Mouse (Mus musculus) spleen, postnatal 14 days (tissue): ENCODE measurements around the gene Chit1.

ENCODE experiments used
- DNase-seq, 2 experiments: peaks; one replicate each; pipeline ENCODE4 v3.0.0; 2021 to 2022; ENCODE audit warnings: low spot score in 2 of 2

Gene Chit1

DNA sequence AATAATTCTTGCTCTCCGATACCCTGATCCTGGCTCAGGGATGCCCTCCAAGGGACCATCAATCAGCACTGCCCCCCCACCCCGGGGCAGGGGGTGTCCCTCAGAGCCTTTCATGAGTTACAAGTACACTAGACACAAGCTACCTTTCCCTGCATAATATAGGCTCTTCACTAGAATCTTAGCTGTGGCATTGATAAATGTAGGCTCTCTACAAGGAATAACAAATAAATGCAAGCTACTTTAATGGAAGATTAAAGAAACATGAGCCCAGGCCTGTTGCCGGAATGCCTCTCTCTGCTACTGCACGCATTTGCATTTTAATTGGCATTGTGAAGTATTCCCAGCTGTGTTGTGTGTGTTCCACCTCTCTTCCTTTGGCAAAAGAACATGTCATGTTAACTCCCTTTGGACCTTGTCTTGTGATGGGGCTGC, 31.3 kb downstream of the Chit1 start:
- DNase-seq = no peak

DNA sequence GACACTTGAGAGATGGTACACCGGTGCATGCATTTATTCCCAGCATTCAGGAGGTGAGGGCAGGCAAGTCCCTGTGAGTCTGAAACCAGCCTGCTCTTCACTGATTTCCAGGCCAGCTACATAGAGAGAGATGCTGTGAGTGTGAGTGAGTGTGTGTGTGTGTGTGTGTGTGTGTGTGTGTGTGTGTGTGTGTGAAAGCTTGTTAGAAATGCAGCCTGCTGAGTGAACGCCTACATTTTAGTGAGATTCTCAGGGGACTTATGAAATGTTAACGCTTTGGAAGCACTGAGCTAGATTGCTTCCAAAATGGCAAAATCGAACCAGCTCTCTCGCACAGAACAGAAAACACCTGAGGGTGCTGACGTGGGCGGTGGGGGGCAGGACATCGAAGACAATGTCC, 35.0 kb downstream of the Chit1 start:
- no peak for DNase-seq

DNA sequence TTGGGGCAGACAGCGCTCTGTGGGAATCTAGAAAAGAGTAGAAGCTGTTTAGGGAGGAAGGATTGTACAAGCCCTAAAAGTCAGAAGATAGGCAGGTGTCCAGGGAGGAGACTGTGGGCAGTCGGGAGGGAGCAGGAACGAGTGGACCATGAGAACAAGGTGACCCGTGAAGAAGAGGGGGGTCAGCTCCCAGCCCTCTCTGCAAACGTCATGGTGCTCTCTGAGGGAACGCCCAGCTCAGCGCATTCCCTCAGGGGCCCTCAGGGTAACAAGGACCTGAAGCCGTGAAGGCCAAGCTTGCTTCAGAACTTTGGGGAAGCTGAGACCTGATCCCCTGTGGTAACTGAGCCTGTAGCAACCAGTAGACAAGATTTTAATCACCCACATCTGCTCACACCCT, 39.0 kb downstream of the Chit1 start:
- DNase-seq = no peak

DNA sequence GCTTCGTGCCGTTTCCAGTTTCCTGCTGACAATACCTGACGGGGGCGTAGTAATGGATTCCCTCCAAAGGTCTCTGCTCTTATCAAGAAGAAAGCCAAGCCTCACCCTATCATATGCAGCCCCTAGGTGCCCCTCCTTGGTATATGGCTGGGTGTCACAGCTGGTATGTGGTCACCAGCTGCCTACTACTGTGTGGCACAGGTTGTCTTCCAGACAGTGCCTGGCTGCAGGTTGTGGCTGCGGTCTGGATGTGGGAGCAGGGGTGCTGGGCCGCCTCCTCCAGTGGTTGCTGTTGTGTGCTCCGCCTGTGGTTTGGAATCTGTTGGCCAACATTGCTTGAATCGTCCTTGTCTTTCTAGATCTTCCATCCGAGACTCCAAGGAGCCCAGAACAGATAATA, 39.7 kb downstream of the Chit1 start:
- DNase-seq = no peak

DNA sequence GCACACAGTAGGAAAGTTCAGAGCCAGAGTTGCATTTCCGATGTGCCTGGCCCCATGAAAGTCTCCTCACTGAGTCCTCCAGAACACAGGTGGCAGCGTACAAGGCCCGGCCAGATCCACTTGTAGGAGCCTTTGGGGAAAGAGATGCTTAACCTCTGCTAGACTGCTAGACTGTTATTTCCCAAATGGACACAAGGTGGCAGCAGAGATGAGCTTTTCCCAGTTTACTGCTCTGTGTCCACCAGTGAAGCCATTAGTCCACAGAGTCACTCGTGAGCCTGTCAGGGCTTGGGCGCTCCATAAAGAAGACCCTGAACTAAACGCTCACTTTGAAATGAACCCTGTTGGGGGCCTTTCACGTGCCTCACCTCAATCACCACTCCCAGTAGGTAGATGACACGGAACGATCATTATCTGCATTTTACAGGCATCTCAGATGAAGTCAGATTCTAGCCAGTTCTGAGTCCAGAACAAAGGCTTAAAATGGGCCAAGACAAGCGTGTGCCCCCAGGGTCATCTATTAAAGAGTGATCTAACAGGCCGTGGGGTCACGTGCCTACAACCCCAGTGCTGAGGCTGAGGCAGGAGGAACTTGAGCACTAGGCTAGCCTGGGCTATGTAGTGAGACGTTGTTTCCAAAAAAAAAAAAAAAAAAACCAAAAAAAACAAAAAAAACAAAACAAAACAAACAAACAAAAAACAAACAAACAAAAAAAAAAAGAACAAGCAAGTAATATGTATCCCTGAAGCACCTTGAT, 40.8 kb downstream of the Chit1 start:
- DNase-seq = peak; percentile 20 to 61

DNA sequence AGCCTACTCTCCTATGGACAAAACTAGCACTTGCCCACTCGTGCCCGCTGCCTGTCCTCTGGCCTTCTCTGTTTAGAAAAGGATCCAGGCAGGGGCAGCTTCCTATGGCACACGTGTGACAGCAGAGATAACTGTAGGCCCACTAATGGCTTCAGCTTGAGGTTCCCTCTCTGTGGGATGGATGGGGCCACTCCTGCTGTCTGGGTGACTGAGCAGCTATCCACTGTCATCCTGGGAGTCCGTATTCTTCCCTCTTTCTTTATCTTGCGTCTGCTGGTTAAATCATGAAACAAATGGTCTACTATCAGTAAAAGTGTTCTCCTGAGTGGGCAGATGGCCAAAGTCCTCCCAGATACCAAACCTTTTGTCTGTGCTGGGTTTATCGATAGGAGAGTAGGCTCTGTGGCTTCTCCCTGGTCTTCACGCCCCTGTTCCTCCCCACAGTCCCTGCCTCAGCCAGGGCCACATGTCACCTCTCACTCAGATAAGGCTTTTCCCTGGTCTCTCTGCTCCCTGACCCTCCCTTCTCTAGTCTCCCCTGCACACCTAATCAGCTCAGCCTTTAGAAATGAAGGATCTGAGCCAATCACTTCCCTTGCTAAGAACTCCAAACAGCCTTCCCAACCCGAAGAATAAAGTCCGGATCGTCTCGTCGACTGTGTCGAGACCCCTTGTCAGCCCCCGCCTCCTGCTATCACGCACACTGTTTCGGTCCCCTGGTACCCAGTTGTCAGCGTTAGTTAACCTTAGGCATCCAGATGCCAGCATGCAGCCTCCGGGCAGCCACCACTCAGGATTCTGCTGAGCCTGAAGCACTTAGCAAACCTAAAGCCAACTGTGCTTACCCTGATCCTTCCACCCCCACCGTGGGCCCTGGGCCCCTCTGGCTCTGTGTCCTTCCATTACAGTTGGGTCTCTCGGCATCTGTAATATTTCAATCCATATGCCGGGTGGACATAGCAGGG, 41.9 kb downstream of the Chit1 start:
- DNase-seq = no peak

DNA sequence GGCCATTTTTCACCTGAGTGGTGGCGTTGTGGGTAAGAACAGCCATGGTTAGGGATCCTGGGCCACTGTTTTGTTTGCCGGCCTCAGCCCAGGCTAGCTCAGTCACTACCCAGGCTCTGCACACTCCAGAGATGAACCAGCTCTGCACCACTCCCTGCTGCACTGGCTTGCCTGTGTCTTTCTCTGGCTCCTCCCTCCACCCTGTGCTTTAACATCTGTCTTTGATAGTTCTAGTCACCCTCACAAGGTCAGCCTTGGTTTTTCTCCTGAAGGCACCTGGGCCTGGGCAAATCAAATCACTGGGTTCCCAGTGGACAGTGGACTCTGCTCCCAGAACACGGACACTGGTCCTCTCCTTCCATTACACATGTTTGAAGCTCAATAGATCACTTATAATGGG, 43.1 kb downstream of the Chit1 start:
- DNase-seq = no peak

DNA sequence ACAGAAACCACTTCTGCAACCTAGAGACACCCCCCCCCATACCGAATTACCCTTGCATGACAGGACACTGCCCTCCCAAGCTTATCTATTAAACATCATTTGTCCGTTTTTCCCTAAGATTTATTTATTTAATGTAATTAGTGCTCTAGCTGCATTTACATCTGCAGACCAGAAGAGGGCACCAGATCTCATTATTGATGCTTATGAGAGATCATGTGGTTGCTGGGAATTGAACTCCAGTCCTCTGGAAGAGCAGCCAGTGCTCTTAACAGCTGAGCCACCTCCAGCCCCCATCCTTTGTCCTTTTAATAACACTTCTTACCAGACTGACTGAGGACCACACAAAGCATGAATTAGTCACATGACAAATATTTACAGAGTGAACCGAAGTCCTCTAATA, 43.6 kb downstream of the Chit1 start:
- DNase-seq = no peak

DNA sequence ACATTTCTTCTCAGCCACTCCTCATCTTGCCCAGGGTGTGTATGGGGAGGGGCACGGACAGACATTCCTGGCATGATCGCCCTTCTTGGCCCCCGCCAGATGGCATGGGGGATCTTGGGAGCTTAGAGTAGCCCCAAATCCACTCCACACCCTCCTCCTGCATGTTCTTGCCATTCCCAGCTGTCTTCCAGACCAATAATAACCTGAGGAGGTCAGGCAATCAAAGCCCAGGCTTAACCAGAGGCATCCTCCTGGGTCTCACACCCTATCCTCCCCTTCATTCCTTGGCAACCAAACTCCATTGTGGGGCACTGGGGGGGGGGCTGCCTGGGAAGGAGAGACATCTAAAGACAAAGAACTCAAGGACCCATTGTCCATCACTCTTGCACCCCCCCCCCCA, 49.4 kb downstream of the Chit1 start:
- no peak for DNase-seq

DNA sequence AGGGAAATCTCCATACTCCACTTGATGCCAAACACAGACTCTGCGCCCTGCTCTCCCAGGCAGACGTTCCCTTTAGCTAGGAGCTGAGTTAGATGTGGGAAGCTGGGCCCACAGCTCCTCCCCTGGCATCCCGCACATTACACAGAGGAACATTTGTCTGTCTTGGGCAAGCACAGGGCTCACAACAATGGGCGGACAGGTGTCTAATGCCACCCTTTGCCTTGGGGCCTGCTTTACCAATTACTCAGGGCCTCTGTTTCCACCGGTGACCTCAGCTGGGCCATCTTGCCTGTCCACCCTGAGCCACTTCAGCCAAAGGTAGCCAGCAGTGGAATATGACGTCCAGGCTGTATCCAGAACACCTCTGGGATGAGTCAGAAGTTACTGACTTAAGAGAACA, 50.4 kb downstream of the Chit1 start:
- no peak for DNase-seq

DNA sequence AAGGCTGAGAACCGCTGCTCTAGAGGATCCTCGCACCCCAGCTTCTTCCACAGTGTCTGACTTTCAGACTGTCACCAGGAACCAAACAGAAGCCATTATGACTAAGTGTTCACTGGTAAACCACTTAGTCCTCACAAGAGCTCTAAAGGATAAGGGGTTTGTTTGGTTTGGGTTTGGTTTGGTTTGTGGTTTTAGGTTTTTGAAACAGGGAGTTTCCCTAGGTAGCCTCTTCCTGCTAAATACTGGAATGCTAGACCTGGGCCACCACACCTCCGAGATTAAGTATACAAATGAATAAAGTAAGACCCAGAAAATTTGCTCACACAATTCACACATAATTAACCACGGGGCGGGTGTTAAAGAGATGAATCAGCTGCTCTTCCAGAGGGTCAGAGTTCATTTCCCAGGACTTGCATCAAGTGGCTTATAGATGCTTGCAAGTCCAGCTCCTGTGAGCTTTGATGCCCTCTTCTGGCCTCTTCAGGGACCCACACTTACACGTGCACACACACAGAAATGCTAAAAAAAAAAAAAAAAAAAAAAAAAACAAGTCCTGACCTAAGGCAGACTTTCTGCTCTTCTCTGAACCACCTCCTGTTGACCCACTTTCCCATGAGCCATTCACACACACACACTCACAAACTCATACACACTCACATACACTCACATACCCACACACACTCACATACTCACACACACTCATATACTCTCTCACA, 51.6 kb downstream of the Chit1 start:
- no peak for DNase-seq

DNA sequence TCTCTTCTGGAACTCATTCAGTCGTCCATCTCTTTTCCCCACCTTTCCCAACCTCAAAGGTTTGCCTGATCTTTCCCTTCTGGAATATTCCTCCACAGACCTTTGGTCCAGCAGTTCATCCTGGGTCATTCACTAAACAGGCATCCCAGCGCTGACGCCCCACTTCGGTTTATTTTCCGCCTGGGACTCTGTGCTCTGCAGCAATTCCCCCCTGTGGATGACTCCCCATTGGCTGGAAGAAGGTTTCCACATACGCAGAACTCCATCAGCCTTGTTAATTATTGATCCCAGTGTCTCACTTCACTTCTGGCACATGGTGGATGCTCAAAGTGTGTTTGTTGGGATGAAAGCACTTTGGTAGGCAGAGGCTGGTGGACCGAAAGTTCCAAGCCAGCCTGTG, 52.4 kb downstream of the Chit1 start:
- no peak for DNase-seq

DNA sequence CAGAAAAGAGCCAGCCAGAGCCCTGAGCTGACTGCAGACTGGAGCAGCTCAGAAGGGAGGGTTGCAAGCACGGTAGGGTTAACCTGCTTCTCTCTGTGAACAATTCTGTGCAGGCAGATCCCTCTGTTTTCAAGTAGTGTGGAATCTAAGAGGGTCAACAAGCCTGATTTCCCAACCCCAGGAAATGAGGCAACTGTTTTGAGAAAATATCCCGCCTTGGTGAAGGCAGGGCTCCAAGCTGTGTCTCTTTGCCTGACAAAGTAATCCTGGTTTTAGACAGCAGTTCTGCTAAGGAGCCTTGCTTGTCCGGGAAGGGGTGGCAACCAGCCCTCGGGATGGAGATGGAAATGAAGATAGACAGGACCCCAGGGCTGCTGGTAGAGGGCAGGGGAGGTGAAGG, 53.4 kb downstream of the Chit1 start:
- DNase-seq = no peak

DNA sequence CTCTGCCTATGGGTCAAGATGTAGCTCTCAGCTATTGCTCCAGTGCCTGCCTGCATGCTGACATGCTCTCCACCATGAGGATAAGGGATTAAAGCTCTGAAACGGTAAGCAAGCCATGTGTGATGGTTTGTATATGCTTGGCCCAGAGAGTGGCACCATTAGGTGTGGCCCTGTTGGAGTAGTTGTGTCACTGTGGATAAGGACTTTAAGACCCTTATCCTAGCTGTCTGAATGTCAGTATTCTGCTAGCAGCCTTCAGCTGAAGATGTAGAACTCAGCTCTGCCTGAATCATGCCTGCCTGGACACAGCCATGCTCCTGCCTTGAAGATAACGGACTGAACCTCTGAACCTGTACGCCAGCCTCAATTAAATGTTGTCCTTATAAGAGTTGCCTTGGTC, 55.5 kb downstream of the Chit1 start:
- no peak for DNase-seq

DNA sequence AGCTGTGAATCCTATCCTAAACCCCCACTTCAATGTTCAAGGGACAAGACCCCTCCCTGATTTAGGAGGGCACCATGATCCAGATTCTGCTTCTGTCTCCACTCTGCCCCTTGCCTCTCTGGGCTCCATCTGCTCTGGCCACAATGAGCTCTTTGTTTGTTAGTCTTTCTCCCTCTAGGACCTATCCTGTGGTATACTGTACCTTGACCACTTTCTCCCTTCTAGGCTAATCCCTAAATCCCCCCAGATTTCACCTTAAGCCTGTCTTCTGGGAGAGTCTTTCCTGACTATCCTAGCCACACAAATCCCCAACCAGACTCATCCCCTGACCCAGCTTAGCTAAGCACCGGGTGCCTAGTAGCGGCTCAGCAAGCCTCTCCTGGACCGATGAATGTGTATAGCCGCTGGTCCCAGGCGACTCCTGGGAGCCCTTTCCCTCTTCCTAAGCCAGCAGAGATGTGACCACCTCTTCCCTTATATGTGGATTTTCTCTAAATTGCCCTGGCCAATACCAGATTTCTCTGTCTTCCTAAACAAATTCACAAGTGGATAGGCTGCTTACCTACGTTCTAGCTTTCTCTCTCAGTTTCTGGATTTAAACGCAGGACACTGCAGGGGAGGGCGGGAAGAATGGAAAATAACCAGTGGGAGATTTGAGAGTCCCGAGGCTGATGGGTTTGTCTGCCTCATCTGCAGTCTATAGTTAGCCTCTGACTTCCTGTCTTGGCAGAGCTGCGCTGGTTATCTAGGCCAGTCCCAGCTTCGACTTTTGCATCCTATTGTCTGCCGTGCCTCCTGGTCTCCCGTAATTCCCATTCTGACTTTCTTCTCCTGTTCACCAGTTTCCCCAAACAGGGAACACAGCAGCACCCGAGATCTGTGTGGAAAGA, 56.6 kb downstream of the Chit1 start:
- no peak for DNase-seq

DNA sequence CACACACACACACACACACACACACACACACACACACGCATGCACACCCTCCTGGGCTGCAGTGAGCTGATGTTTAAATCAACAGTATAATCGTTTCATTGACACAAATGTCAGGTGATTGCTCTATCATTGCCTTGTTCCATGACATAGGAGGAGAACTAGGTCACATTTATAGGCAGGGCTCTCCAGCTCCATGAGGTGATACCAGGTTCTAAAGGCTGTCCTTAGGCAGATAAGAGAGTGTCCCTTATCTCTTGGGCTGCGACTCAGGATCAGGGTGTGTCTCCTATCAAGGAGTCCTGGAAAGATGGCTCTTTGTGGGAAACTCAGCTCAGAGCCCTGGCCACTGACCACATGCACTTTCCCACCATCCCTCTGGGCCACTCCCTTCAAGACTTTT, 57.5 kb downstream of the Chit1 start:
- DNase-seq = no peak

DNA sequence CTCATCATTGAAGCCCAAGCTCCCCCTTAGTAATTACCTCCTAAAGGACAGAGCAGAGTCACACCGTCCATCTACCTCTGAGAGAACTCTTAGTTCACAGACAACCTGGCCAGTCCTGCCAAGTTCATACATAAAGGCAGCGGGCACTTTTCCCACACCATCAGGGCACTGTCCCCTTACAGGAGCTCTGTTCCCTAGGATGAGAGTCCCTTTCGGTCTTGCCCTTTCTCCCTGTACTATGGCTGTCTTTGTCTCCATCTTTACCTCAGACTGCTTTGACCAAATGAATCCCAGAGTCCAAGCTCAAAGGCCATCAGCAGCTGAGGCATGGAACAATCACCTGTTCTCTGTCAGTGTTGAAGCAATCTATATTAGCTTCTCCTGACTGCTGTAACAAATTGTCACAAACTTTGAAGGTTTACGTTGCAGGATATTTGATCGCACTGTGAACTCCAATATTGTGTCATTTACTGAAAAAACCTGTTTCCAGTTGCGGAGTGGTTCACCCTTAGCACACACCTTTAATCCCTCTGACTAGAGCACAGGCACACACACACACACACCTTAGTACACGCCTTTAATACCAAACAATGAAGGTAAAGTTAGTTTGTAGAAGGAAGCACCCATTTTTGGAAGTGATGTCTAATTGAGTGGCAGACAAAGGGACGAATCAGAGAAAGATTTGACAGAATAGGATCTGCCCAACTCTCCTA, 58.1 kb downstream of the Chit1 start:
- DNase-seq = no peak

DNA sequence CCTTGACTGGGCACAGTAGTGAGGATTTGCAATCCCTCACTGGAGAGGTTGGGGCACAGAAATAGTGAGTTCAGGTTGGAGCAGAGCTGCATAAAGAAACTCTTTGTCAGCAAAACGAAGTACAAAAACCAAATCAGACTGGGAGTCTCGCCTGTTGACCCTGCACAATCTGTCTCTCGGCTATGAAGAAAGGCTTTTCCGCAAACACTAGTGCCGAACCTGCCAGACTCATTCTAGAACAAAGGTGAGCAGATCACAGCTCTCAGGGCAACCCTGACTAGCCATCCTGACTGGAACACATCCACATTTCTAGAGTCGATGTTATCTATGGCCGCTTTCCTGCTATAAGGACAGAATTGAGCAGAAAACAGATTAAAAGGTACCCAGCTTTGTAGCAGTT, 62.0 kb downstream of the Chit1 start:
- DNase-seq = no peak

DNA sequence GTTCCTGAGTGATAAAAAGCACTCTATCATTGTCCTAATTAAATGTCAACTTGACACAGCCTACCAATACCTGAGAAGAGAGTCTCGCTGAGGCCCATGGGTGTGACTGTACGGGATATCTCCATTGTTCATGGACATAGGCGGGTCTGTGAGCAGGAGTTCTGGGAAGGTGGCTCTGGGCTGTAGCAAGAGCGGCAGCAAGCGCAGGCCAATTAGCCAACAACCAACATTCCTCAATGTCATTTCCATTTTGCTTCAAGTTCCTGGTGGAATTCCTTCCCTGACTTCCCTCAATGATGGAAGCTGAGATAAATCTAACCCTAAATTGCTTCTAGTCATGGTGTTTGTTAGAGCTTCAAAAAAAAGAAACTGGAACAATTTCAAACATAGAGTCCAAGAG, 66.9 kb downstream of the Chit1 start:
- DNase-seq = no peak

DNA sequence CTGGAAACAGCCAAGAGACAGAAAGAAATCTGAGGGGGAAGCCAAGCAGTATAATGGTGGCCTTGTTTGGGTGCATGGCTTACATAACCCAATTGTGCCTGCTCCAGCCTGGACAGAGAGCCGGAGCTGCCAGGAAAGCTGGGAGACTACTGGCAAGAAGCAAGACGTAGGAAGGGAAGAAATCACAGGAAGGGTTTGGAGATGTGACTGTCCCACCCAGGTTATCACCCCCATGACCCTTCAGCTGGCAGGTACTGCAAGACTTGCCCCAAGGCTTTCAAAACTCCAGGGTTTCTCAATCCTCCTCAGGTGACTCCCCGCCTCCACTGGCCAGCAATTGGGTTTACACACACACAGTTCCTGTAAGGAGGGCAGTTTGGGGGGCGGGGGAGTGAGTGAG, 71.0 kb downstream of the Chit1 start, which contains the start of gene Chil1:
TSS of gene Chil1 (plus strand) at position 152 of the 400 bp plus-strand sequence.
- no peak for DNase-seq

DNA sequence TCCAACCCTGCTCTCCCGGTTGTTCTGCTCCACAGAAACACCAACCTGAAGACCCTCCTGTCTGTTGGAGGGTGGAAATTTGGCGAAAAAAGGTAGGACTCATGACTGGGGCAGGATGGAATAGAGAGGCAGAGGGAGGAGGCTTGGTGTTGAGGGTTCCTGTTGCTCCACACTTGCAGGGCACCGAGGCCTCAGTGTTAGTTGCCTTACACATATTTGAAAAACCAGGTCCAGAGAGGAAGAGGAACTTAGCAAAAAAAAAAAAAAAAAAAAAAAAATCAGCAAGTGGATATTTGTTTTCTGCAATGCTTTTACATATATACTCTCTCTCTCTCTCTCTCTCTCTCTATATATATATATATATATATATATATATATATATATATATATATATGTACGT, 73.0 kb downstream of the Chit1 start:
- DNase-seq = no peak
